Mouse (Mus musculus) c-Kit-positive CD71-positive TER-119-negative erythroid progenitor cells, embryonic 14.5 days (primary cell): ENCODE measurements around the gene Cope.

Experiments used
- DNase-seq: peaks from one replicate; pipeline ENCODE4 v3.0.0-alpha.2; 2013; ENCODE audit warnings: low read depth

Cope gene

GRCm38 (mm10) chr8:70351035-70351999, 49.0 kb downstream of the Cope start:
- DNase-seq = no peak

- DNase-seq = no peak
Measured at GRCm38 (mm10) chr8:70352000-70352384, 49.7 kb downstream of the Cope start.

GRCm38 (mm10) chr8:70352657-70353151, 50.4 kb downstream of the Cope start:
- DNase-seq = no peak

GRCm38 (mm10) chr8:70353194-70353817, 51.0 kb downstream of the Cope start, which contains the start of gene Upf1:
Upf1 (minus strand) TSS chr8:70353278.
- peak; percentile 99 for DNase-seq

GRCm38 (mm10) chr8:70354004-70354403, 51.7 kb downstream of the Cope start:
- no peak for DNase-seq

- DNase-seq = peak; percentile 67
Measured at GRCm38 (mm10) chr8:70356111-70356510, 53.8 kb downstream of the Cope start.

DNA sequence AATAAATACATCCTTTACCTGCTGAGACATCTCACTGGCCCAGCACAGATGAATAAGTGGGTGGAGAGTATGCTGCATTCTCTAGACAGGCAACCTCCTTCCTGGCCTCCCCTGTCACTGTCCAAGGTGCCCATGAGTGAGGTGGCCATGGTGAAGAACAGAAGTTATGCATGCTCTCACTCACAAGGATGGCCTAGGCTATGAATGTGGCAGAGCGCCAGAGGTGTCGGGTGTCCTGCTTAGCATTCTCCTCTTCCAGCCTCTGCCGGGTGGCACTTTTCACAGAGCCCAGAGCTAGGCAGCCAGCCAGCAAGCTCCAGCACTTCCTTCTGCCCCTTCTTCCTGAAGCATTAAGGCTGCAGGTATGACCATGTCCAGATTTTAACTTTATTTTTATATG, 57.1 kb downstream of the Cope start:
- no peak for DNase-seq

GRCm38 (mm10) chr8:70360769-70361168, 58.5 kb downstream of the Cope start:
- no peak for DNase-seq

DNA sequence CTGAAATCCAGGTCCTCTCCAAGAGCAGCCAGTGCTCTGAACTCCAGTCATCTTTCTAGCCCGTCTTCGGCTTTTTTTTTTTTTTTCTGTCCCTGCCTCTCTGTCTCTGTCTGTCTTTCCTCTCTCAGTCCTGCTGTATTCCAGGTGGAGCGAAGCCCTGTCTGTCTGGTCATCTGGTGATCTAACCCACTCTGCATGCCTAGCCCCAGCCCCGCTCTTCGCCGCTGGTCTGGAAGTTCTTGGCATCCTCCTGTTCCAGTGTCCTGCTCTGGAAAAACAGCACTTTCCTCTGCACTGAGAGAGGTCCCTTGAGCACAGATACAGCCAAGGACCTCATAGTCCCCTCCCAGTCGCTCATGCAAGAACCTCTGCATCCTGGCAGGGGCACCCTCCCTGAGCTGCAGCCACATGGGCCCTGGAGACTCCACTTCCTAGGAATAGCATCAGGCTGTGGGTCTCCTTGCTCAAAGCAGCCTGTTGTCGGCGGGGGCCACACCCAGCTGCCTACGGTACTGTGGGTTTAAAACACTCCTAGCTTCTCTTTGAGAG, 59.2 kb downstream of the Cope start:
- DNase-seq = no peak
